Mouse (Mus musculus) testis, postnatal 14 days (tissue): ENCODE measurements around the gene Sprr4.
"Not testable (repeated sequence)": the region's sequence is repeated elsewhere in the genome, so short reads cannot be mapped to it uniquely, and the experiment has no call there.

ENCODE experiments used
- DNase-seq: peaks from one replicate; pipeline ENCODE4 v3.0.0; 2021; ENCODE audit warnings: low spot score

Sprr4 gene

DNA sequence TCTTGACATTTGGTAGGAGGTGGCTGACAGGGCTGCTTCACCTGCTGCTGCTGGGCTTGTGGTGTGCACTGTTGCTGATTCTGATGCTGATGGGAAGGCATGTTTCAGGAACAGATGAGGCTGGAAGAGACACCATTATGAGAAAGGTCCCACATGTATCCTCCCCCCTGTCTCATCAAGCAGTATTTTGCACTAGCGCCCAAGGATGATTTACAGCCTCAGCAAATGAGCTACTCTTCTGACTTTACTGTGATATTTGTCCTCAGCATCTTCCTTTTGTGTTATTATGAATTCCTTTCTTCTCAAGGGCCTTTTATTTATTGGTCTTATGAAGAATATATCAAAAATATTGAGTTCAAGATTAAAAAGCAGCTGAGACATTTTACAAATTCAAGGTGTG lies at the start of gene Sprr4:
Sprr4 (minus strand) TSS at position 101 of the 400 bp plus-strand sequence.
- DNase-seq: no peak

GRCm38 (mm10) chr3:92534411-92534810 lies 34.1 kb upstream of the Sprr4 start, which contains the start of gene 2310046K23Rik:
Gene 2310046K23Rik, minus strand, starts transcription at chr3:92534511.
- DNase-seq: no peak

GRCm38 (mm10) chr3:92512325-92512724 lies 12.0 kb upstream of the Sprr4 start:
- DNase-seq: no peak

DNA sequence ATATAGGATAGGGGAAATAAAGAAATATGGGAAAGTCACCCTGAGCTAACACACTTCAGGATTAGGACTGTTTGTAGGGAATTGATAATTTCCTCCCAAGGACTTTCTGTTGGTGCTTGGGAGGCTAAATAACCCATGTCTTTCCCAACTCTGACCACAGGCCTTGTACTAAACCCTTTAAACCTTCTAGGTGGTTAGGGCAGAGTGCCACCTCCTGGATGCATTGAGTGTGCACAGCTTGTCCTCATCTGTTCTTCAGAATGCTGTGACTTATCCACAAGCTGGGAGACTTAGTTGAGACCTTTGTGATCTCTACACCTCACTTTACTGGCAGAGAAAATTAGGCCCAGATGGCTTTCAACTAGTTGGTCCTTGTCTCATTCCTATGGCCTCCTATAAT lies 10.5 kb upstream of the Sprr4 start:
- DNase-seq: no peak

DNA sequence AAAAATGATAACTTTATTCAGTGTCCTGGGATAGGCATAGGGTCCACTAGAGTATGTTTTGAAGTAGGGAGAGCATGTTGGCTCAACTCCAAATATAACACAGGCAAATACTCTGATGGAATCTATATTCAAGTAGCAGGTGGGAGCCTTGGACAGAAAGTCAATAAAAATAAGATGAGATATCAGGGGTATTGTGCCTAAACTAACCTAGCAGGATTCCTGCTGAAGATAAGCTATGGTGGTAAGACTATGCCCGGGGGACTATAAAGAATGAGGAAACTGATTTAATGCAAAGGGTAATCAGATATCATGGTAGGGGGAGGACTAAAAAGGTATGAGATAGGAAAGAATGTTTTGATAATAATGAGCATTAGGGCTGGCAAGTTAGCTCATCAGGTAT lies 7.9 kb upstream of the Sprr4 start:
- DNase-seq: no peak

DNA sequence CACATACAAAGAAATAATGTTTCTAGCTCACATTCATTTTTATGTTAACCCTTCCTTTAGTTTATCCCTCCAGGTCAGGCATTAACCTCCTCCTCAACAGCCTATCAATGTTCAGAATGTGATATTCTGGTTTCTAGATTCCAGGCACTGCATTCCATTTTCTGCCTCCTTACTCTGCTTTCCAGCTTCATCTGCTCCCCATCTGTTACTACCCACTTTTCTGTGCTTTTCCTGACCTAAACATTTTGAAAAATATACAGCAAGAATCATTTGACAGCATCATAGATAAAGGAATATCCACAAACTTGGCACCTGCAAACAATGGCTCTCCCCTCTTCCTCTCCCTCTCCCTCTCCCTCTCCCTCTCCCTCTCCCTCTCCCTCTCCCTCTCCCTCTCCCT lies 3.2 kb upstream of the Sprr4 start:
- DNase-seq: no peak

- DNase-seq: not testable (repeated sequence)
Measured at GRCm38 (mm10) chr3:92490262-92490661, 10.0 kb downstream of the Sprr4 start.

GRCm38 (mm10) chr3:92486307-92486706 lies 14.0 kb downstream of the Sprr4 start:
- no peak for DNase-seq

DNA sequence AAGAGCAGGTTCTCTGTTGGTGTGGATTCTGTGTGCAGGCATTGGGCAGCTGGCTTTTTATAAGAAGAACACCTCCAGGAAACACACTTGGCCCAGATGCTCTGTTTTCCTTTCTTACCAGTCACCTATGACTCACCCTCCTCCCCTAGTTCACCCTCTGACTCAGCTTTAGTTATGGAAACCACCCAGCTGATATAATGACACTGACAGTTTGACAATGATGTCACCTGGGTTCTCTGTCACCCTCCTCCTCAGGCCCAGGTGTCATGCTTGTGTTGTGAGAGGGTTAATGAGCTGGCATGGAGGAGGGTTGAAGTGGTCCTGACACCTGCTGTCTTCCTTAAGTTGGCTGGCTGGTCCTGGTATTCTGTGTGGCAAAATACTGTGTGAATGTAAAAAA lies 14.4 kb downstream of the Sprr4 start, which contains the start of gene Sprr1a:
Sprr1a (minus strand) TSS at position 33 of the 400 bp plus-strand sequence.
- DNase-seq: no peak

- not testable (repeated sequence) for DNase-seq
Measured at GRCm38 (mm10) chr3:92481249-92481648, 19.0 kb downstream of the Sprr4 start.

- no peak for DNase-seq
Measured at GRCm38 (mm10) chr3:92470111-92470510, 30.2 kb downstream of the Sprr4 start.

DNA sequence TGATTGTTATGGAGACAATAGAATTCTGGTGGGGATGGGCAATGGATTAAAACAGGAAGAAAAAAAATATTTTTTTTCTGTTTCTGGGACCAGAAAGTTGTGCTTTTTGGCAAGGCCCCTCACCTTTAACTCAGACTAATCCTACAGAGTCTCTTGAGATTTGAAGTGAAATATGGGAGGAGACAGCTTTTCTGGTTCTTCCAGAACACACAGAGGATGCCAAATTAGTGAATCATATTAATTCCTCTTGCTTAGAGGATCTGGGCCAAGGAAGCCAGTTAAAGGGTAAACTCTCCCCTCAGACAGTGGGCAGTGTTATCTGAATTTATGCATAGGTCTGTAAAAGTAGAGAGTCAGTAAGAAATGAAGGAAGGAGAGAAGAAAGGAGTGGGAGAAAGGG lies 32.9 kb downstream of the Sprr4 start:
- no peak for DNase-seq

DNA sequence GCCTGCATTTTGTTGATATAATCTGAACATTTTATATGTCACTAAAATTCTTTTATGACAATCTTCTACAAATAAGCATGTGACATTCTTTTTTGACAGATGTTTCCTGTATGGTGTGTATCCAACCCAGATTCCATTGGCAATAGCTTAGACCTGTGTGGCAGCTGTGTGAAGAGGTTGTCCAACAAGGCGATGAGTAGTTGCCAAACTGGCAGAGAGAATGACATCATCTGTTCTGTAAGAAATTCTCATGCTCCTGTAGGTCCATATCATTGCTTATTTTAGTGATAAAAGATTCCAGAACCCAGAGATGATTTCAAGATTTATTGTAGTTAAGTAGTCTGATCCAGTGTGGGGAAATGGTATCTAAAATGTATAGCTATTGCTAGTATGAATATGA lies 33.7 kb downstream of the Sprr4 start:
- DNase-seq: no peak

- DNase-seq: no peak
Measured at GRCm38 (mm10) chr3:92458620-92459019, 41.7 kb downstream of the Sprr4 start, which contains the start of gene Sprr3. Gene Sprr3, minus strand, starts transcription at chr3:92458720.

DNA sequence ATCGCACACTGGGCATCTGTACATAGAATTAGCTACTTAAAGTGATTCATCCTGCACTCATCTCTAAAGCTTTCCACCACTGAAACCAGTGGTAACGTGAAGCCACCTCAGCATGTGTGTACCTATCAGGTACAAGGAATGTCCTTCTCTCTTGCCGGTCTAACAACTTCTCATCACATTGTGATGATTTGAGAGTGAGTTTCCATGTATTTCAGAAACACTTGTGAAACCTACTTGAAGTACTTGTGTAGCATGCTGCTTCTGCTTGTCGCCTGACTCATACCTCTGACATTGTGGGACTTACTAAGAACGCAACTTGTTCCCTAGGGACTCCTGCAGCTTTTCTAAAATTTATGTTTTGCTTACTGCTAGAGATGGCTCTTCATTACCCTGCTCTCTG lies 45.1 kb downstream of the Sprr4 start:
- DNase-seq: no peak
